Mouse (Mus musculus): ENCODE data around the gene Clip3. TPM values are rescaled to one million over a fixed set of nuclear protein-coding genes. Genes with fewer than 3 reads are reported as not detected.

The Clip3 gene
- polyA plus RNA-seq, 1 experiment from 2014 or later, result 12.8 TPM

DNA sequence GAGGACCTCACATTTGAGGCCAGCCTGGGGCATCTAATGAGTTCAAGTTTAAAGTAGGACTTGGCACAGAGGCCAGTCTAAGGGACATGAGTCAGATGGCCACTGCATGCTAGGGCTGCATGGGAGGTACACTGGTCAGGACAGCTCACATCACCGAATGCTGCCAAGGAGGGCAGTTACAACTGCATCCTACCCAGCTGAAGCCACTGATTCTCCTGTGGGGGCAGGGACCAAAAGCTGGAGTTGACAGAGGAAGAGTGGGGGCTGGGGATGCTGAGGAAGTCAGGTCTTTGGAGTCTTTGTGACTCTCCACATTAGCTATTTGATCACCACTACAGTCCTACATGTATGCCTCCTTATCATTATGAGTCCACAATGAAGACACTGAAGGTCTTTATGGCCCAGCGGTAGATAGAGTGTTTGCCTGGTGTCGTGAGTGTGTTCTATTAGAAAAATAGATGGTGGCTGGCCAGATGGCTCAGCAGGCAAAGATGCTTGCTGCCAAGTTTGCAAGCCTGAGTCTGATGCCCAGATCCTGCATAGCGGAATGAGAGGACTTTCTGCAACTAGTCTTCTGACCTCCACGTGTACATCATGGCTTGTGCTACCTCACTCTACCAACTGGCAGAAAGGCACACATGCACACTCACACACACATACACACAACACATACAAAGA is 48.0 kb downstream of the Clip3 start:
- ATAC-seq (ENCODE audit: insufficient number of reproducible peaks, insufficient read depth, low FRiP score, low read depth), result no peak
- Histone ChIP-seq H3K4me2 (ENCODE audit: low read length) (no peak overlapping the region), H3K4me3 (ENCODE audit: control insufficient read depth in 1 of 2, insufficient read depth in 1 of 2, low read depth in 1 of 2, low read length in 2 of 2) (no peak overlapping the region), H3K27me3 (ENCODE audit: control insufficient read depth, insufficient read depth, low read length) (peaks cover 21% of the 10 kb centered on the region), H3K36me3 (ENCODE audit: control insufficient read depth, insufficient read depth, low read length) (no peaks in the 10 kb centered on the region), H3K27ac (replicated peaks in 1 of 2; ENCODE audit: control insufficient read depth in 1 of 2, insufficient read depth in 1 of 2, low read depth in 2 of 2, low read length in 2 of 2) (no peak overlapping the region), H3K9ac (ENCODE audit: low read length) (no peak overlapping the region), H3K4me1 (ENCODE audit: control insufficient read depth in 2 of 2, insufficient read depth in 2 of 2, low read length in 2 of 2) (peaks cover 0 to 4% of the 10 kb centered on the region in 2 experiments; a peak in 1 of 4 replicates), H3K9me3 (ENCODE audit: control insufficient read depth, low read length) (no peaks in the 10 kb centered on the region)
- 64% methylated on average over 5 of the region's 5 CpGs for WGBS

DNA sequence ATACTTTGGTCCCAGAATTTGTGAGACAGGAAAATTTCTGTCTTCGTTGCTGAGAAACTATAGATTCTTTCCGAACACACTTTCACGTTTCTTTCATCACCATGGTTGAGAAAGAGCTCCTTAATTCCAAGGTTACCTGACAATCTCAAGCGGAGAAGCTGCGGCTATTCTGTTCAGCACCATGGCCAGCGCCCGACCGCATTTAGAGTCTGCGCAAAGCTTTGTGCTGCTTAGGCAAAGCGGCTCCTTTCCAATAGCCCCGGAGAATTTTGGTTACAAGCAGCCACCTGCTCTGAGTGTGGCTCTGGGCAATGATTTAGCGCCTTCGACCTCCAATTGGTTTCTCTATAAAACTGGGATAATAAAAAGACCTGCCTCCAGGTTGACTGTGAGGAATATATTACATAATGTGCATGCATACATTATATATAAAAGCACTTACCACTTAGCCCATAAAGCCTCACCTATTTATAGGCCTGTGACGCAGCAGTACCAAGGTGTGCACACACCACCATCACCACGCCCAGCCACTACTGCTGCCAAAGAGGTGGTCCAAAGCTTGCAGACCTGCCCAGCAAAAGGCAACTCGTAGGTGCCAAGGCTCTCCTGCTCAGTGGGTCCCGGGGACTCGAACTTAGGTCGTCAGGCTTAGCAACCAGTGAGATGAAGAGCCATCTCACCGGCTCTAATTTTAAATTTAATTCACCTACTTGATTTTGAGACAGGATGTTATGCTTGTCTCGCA is 55.3 kb downstream of the Clip3 start:
- ATAC-seq (ENCODE audit: insufficient number of reproducible peaks, insufficient read depth, low FRiP score, low read depth), result no peak

DNA sequence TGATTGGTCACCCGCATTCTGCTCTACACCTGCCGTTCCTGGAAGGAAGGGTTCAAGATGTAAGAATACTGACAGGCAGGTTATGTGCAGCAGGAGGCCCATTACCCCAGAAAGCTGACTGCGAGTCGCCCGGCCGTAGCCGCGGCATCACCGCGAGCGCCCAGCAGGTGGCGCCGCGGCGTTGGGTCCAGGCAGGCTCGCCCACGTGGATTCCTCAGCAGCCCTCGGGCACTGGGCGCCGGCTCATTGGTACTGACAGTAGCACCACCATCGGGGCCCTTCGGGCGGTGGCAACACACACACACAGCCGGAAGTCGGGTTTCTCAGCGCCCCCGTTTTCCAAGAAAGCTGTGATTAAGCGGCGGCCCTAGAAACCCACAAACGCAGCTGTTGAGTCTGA is 56.3 kb downstream of the Clip3 start:
- Histone ChIP-seq H3K27ac (replicated peaks in 1 of 2; ENCODE audit: control insufficient read depth in 1 of 2, insufficient read depth in 1 of 2, low read depth in 2 of 2, low read length in 2 of 2) (no peak overlapping the region), H3K27me3 (ENCODE audit: control insufficient read depth, insufficient read depth, low read length) (peaks cover 43% of the 10 kb centered on the region), H3K9ac (ENCODE audit: low read length) (no peak overlapping the region), H3K4me3 (ENCODE audit: control insufficient read depth in 1 of 2, insufficient read depth in 1 of 2, low read depth in 1 of 2, low read length in 2 of 2) (no peak overlapping the region), H3K9me3 (ENCODE audit: control insufficient read depth, low read length) (no peaks in the 10 kb centered on the region), H3K4me2 (ENCODE audit: low read length) (no peak overlapping the region), H3K4me1 (ENCODE audit: control insufficient read depth in 2 of 2, insufficient read depth in 2 of 2, low read length in 2 of 2) (no peaks in the 10 kb centered on the region), H3K36me3 (ENCODE audit: control insufficient read depth, insufficient read depth, low read length) (no peaks in the 10 kb centered on the region)
- WGBS, result 1% methylated on average over 30 of the region's 30 CpGs
- no peak for ATAC-seq (ENCODE audit: insufficient number of reproducible peaks, insufficient read depth, low FRiP score, low read depth)

More for the DNA sequence above, 55.3 kb downstream of the Clip3 start:
- Histone ChIP-seq H3K4me2 (ENCODE audit: low read length) (no peak overlapping the region), H3K36me3 (ENCODE audit: control insufficient read depth, insufficient read depth, low read length) (no peaks in the 10 kb centered on the region), H3K27ac (replicated peaks in 1 of 2; ENCODE audit: control insufficient read depth in 1 of 2, insufficient read depth in 1 of 2, low read depth in 2 of 2, low read length in 2 of 2) (no peak overlapping the region), H3K27me3 (ENCODE audit: control insufficient read depth, insufficient read depth, low read length) (peaks cover 43% of the 10 kb centered on the region), H3K9me3 (ENCODE audit: control insufficient read depth, low read length) (no peaks in the 10 kb centered on the region), H3K4me3 (ENCODE audit: control insufficient read depth in 1 of 2, insufficient read depth in 1 of 2, low read depth in 1 of 2, low read length in 2 of 2) (no peak overlapping the region), H3K9ac (ENCODE audit: low read length) (no peak overlapping the region), H3K4me1 (ENCODE audit: control insufficient read depth in 2 of 2, insufficient read depth in 2 of 2, low read length in 2 of 2) (no peaks in the 10 kb centered on the region)
- 24% methylated on average over 21 of the region's 21 CpGs for WGBS

DNA sequence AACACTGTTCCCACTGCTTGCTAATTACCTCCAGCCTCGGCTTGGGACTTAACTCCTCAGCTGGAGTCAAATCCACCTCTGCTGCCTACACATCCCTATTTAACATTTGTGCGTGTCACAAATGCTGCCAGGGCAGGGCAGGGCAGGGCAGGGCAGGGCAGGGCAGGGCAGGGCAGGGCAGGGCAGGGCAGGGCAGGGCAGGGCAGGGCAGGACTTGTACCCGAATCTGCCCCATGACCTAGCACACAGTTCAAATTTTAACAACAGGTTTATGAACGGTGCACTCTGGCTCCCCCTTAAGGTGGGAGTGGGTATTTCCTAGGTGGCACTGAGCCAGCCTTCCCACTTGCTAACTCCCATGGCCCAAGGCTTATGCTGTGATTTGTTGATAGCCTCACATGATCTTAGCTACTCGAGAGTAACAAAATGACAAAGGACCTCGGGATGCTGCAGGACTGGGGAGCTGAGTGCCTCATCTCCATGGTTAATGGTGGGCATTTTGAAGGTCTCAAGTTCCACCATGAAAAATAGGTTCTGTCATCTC is 61.8 kb downstream of the Clip3 start:
- no peak for ATAC-seq (ENCODE audit: insufficient number of reproducible peaks, insufficient read depth, low FRiP score, low read depth)
- Histone ChIP-seq H3K4me1 (ENCODE audit: control insufficient read depth in 2 of 2, insufficient read depth in 2 of 2, low read length in 2 of 2) (peaks cover 0 to 2% of the 10 kb centered on the region in 2 experiments; a peak in 1 of 4 replicates), H3K36me3 (ENCODE audit: control insufficient read depth, insufficient read depth, low read length) (no peaks in the 10 kb centered on the region), H3K27me3 (ENCODE audit: control insufficient read depth, insufficient read depth, low read length) (peaks cover 19% of the 10 kb centered on the region), H3K9me3 (ENCODE audit: control insufficient read depth, low read length) (no peaks in the 10 kb centered on the region), H3K9ac (ENCODE audit: low read length) (no peak overlapping the region), H3K27ac (replicated peaks in 1 of 2; ENCODE audit: control insufficient read depth in 1 of 2, insufficient read depth in 1 of 2, low read depth in 2 of 2, low read length in 2 of 2) (no peak overlapping the region), H3K4me2 (ENCODE audit: low read length) (no peak overlapping the region), H3K4me3 (ENCODE audit: control insufficient read depth in 1 of 2, insufficient read depth in 1 of 2, low read depth in 1 of 2, low read length in 2 of 2) (no peak overlapping the region)
- whole genome bisulfite sequencing, result 24% methylated on average over 6 of the region's 6 CpGs

DNA sequence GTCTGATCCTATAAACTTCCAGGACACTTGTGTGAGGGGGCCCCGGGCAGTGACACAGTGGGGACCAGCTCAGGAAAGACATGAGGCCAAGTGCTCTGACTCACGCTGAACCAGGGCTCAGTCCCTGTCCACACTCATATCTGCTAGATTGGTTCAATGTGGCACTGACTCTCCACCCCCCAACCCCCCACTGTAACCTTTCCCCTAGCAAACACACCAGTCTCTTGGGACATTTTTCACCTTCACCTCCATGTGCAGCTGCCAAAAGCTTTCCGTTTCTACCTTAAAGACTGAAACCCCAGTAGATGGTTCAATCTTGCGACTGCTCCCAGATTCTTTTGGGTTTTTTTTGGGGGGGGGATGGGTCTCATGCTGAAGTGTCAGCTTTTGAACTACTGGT is 62.5 kb downstream of the Clip3 start:
- Histone ChIP-seq H3K4me3 (ENCODE audit: control insufficient read depth in 1 of 2, insufficient read depth in 1 of 2, low read depth in 1 of 2, low read length in 2 of 2) (no peak overlapping the region), H3K4me2 (ENCODE audit: low read length) (no peak overlapping the region), H3K27ac (replicated peaks in 1 of 2; ENCODE audit: control insufficient read depth in 1 of 2, insufficient read depth in 1 of 2, low read depth in 2 of 2, low read length in 2 of 2) (no peak overlapping the region), H3K4me1 (ENCODE audit: control insufficient read depth in 2 of 2, insufficient read depth in 2 of 2, low read length in 2 of 2) (peaks cover 0 to 2% of the 10 kb centered on the region in 2 experiments; a peak in 1 of 4 replicates), H3K9me3 (ENCODE audit: control insufficient read depth, low read length) (no peaks in the 10 kb centered on the region), H3K9ac (ENCODE audit: low read length) (no peak overlapping the region), H3K27me3 (ENCODE audit: control insufficient read depth, insufficient read depth, low read length) (peaks cover 12% of the 10 kb centered on the region), H3K36me3 (ENCODE audit: control insufficient read depth, insufficient read depth, low read length) (no peaks in the 10 kb centered on the region)
- WGBS, result 65% methylated on average over 4 of the region's 4 CpGs
- no peak for ATAC-seq (ENCODE audit: insufficient number of reproducible peaks, insufficient read depth, low FRiP score, low read depth)

Other genes starting within 250 kb of the Clip3 start
- 4.0 and 4.8 TPM in 2 replicates for gene Zfp14, start 240.3 kb upstream of the Clip3 start, polyA plus RNA-seq (2014; fragmentation: Nextera tagmentation; extraction: Ambion mirVana)
- gene Zfp82, start 218.8 kb upstream of the Clip3 start, polyA plus RNA-seq (2014; fragmentation: Nextera tagmentation; extraction: Ambion mirVana), result 4.2 and 4.8 TPM in 2 replicates
- 0.70 TPM in 1 of 2 replicates, not detected in the other for gene Gm26920, start 201.3 kb upstream of the Clip3 start, polyA plus RNA-seq (2014; fragmentation: Nextera tagmentation; extraction: Ambion mirVana)
- gene Zfp566, start 201.2 kb upstream of the Clip3 start, polyA plus RNA-seq (2014; fragmentation: Nextera tagmentation; extraction: Ambion mirVana), result 5.2 and 6.4 TPM in 2 replicates
- gene Zfp260, start 197.0 kb upstream of the Clip3 start, polyA plus RNA-seq (2014; fragmentation: Nextera tagmentation; extraction: Ambion mirVana), result 85.2 and 91.3 TPM in 2 replicates
- 6.4 and 8.5 TPM in 2 replicates for gene Zfp382, start 169.8 kb upstream of the Clip3 start, polyA plus RNA-seq (2014; fragmentation: Nextera tagmentation; extraction: Ambion mirVana)
- gene Zfp146, start 122.0 kb upstream of the Clip3 start, polyA plus RNA-seq (2014; fragmentation: Nextera tagmentation; extraction: Ambion mirVana), result 7.2 and 9.0 TPM in 2 replicates
- 544 and 589 TPM in 2 replicates for gene Cox7a1, start 107.6 kb upstream of the Clip3 start, polyA plus RNA-seq (2014; fragmentation: Nextera tagmentation; extraction: Ambion mirVana)
- gene Capns1, start 92.9 kb upstream of the Clip3 start, polyA plus RNA-seq (2014; fragmentation: Nextera tagmentation; extraction: Ambion mirVana), result 63.0 and 73.7 TPM in 2 replicates
- 126 and 145 TPM in 2 replicates for gene Polr2i, start 59.8 kb upstream of the Clip3 start, polyA plus RNA-seq (2014; fragmentation: Nextera tagmentation; extraction: Ambion mirVana)
- 137 and 144 TPM in 2 replicates for gene Tbcb, start 59.5 kb upstream of the Clip3 start, polyA plus RNA-seq (2014; fragmentation: Nextera tagmentation; extraction: Ambion mirVana)
- not detected in 2 replicates for gene Ovol3, start 56.0 kb upstream of the Clip3 start, polyA plus RNA-seq (2014; fragmentation: Nextera tagmentation; extraction: Ambion mirVana)
- gene Thap8, start 11.6 kb upstream of the Clip3 start, polyA plus RNA-seq (2014; fragmentation: Nextera tagmentation; extraction: Ambion mirVana), result 0.35 and 0.72 TPM in 2 replicates
- 8.7 and 9.4 TPM in 2 replicates for gene Wdr62, start 11.3 kb upstream of the Clip3 start, polyA plus RNA-seq (2014; fragmentation: Nextera tagmentation; extraction: Ambion mirVana)
- gene Alkbh6, start 17.0 kb downstream of the Clip3 start, polyA plus RNA-seq (2014; fragmentation: Nextera tagmentation; extraction: Ambion mirVana), result 68.9 and 70.6 TPM in 2 replicates
- 8.1 and 13.0 TPM in 2 replicates for gene Syne4, start 23.1 kb downstream of the Clip3 start, polyA plus RNA-seq (2014; fragmentation: Nextera tagmentation; extraction: Ambion mirVana)
- not detected in 2 replicates for gene E130208F15Rik, start 30.0 kb downstream of the Clip3 start, polyA plus RNA-seq (2014; fragmentation: Nextera tagmentation; extraction: Ambion mirVana)
- 17.9 and 18.7 TPM in 2 replicates for gene Sdhaf1, start 32.2 kb downstream of the Clip3 start, polyA plus RNA-seq (2014; fragmentation: Nextera tagmentation; extraction: Ambion mirVana)
- gene Lrfn3, start 71.0 kb downstream of the Clip3 start, polyA plus RNA-seq (2014; fragmentation: Nextera tagmentation; extraction: Ambion mirVana), result 0.86 and 1.3 TPM in 2 replicates
- 37.1 and 44.5 TPM in 2 replicates for gene Tyrobp, start 122.0 kb downstream of the Clip3 start, polyA plus RNA-seq (2014; fragmentation: Nextera tagmentation; extraction: Ambion mirVana)
- 0.54 and 0.89 TPM in 2 replicates for gene Hcst, start 128.1 kb downstream of the Clip3 start, polyA plus RNA-seq (2014; fragmentation: Nextera tagmentation; extraction: Ambion mirVana)
- gene Nfkbid, start 130.0 kb downstream of the Clip3 start, polyA plus RNA-seq (2014; fragmentation: Nextera tagmentation; extraction: Ambion mirVana), result 1.00 and 1.1 TPM in 2 replicates
- gene Aplp1, start 153.8 kb downstream of the Clip3 start, polyA plus RNA-seq (2014; fragmentation: Nextera tagmentation; extraction: Ambion mirVana), result 14.7 and 21.2 TPM in 2 replicates
- gene Kirrel2, start 166.0 kb downstream of the Clip3 start, polyA plus RNA-seq (2014; fragmentation: Nextera tagmentation; extraction: Ambion mirVana), result 0.05 and 0.26 TPM in 2 replicates
- gene Nphs1, start 166.6 kb downstream of the Clip3 start, polyA plus RNA-seq (2014; fragmentation: Nextera tagmentation; extraction: Ambion mirVana), result 0.08 and 0.14 TPM in 2 replicates
- not detected in 2 replicates for gene Prodh2, start 201.9 kb downstream of the Clip3 start, polyA plus RNA-seq (2014; fragmentation: Nextera tagmentation; extraction: Ambion mirVana)
- 7.2 and 9.0 TPM in 2 replicates for gene Arhgap33, start 243.3 kb downstream of the Clip3 start, polyA plus RNA-seq (2014; fragmentation: Nextera tagmentation; extraction: Ambion mirVana)